Mouse (Mus musculus) cerebellum, postnatal 36 days (tissue): Measurements from ENCODE around the gene Tmem201.
A peak's percentile ranks its signal among the peaks of the same experiment; 100 is the strongest.
"Not testable (repeated sequence)": the region's sequence is repeated elsewhere in the genome, so short reads cannot be mapped to it uniquely, and the experiment has no call there.

Experiments
- DNase-seq, 2 experiments: peaks; one replicate each; pipeline ENCODE4 v3.0.0; 2021 to 2022; ENCODE audit warnings: mixed read lengths in 2 of 2

Gene Tmem201

DNA sequence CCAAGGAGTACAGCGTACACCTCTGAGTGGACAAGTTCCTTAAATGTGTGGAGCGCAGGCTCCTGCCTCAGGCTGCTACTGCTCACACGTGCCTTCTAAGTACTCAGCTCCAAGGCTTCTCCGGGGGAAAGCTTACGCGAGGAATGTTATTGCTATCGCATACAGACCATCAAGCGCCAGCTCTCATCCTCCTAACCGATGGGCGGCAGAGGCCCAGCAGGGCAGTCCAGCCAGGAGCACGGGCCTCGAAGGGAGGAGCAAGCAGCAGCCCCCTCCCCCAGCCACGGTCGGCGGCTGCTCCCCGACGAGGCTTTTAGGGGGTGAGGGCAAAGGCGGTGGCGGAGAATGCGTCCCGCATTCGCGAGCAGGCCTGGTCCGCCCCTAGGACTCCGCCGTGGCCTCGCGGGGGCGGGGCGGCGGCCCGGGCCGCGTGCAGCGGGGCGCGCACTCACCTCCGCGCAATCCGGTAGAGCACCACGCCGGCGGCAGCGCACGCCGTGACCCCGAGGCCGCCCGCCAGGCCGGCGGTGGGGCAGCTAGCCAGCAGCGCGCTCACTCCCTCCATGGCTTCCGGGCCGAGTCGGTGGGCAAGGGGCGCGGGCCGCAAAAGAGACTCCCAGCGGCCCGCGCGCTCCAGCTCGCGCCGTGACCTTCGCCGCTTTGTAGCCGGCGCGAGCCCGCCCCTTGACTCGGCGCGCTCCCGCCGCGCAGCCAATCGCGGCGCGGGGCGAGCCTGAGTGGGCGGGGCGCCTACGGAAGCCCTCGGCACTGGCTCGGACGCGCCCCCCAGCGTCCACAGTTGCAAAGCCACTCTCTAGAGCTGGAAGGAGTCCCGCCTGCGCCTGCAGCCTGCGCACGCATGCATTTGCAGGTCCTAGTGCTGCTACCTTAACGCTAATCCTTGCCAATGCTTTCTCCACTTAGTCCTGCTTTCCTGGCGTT lies at the start of gene Tmem201:
Gene Tmem201 (minus strand): TSS at position 662 of the 942 bp plus-strand sequence.
- peak; percentile 97 to 98 for DNase-seq

DNA sequence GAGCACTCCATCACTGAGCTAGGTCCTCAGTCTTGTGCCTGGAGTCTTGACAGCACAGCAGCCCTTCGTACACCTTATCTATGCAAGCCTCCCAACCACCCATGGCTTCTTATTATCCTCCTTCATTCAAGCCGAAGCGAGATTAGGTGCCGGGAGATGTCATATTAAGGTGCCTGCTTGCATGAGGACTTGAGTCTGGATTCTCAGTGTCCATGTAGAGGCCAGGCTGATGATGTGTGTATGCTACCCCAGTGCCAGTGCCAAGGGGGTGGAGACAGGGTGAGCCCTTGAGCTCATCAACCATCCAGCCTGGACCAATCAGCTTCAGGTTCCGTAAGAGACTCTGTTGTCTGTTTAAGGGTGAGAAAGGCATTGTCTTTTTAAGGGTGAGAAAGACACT lies 47.1 kb upstream of the Tmem201 start:
- DNase-seq: no peak

DNA sequence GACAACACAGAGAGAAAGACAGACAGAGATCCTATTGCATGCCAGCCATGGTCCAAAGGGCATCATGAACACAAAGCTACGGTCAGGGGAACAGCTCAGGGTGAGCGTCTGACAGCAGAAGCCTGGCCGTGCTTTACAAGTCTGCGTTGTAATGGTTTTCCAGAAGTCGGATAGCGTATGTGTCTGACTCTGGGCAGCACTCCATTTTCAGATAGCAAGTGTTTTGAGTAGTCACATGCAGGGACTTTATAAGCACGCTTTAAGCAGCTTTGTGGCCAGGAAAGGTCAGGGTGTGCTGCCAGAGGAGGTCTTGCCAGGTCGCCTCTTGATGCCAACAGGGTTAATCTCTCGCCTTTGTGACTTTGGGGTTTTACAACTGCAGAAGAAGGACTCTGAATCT lies 46.5 kb upstream of the Tmem201 start:
- DNase-seq: no peak

DNA sequence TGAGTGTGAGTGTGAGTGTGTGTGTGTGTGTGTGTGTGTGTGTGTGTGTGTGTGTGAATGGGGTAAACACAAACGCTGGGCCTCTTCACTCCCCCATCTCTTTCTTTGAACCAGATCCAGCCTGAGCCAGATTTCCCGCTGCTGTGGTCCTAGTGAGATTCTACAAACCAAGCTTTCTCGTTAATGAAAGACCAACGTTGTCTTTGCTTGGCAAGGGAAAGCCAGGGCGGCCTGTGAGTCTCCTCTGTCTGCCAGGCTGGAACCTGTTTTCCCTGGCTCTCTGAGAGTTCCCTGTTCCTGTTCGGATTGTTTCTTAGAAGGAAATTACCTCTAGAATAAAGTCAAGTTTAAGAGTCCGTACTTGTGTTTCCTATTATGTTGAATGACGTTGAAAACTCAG lies 45.1 kb upstream of the Tmem201 start:
- DNase-seq: no peak

- no peak for DNase-seq
Observed at GRCm38 (mm10) chr4:149780565-149781356, 42.9 kb upstream of the Tmem201 start.

- DNase-seq: no peak
Observed at GRCm38 (mm10) chr4:149779966-149780365, 42.1 kb upstream of the Tmem201 start.

DNA sequence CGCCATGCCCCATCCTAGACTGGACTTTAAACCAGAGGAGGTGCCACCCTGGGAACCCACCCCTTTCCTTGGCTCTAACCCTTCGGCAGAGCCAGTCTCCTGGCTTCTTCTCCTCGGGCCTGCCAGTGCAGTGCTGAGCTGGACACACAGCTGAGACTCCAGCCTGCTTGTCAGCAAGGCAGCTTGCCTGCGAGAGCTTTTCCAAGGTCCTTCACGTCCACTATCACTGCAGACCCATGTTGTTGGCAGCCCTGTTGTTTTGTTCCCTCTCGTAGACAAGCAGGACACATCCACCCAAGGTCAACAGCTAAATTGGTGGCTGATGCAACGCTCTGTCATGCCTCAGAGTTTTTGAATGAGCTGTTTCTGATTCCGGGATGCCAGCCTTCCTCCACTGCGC lies 39.3 kb upstream of the Tmem201 start:
- DNase-seq: no peak

DNA sequence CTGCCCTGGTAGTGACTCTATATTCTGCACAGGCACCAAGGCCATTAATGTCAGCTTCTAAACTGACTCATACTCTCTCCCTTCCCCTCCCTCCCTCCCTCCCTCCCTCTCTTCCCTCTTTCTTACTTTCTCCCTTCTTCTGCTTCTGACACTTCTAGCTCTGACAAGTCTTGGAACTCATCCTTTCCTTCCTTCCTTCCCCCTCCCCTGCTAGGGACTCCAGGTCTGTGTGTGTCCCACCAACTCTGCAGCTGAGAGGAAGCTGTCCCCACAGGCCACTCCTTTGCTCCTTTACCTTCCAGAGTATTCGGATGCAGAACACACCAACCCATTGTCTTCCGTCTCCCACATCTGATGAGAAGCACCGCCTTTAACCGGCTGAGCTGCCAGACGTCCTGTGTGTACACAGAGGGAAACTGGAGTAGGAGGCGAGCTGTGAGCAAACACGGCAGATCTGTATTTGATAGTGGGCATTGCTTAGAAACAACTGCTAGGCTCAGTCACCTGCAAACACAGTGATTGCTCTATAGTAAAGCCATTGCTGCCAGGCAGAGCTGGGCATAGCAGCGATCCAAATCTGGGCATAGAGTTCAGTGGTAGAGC lies 38.0 kb upstream of the Tmem201 start:
- no peak for DNase-seq

GRCm38 (mm10) chr4:149775330-149775729 lies 37.5 kb upstream of the Tmem201 start:
- peak; percentile 34 to 39 for DNase-seq

DNA sequence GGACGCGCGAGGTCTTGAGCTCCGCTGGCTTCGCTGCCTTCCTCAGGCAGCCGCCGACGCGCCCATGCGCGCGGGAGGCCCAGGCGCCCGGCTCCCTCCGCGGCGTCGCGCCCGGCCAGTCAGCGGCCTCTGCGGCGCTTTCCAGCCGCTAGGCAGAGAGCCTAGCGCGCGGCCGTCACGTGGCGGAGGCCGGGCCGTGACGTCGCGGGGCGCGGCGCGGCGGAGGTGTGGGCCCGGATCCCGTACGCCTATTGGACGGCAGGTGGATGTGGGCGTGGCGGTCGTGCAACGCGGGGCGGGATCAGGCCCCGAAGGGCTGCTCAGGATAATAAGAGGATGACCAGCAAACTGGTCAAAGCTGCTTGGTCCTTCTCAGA lies 36.2 kb upstream of the Tmem201 start, which contains the start of gene Slc25a33:
Gene Slc25a33 (minus strand): TSS at position 184 of the 377 bp plus-strand sequence.
- DNase-seq: peak; percentile 96 to 98

DNA sequence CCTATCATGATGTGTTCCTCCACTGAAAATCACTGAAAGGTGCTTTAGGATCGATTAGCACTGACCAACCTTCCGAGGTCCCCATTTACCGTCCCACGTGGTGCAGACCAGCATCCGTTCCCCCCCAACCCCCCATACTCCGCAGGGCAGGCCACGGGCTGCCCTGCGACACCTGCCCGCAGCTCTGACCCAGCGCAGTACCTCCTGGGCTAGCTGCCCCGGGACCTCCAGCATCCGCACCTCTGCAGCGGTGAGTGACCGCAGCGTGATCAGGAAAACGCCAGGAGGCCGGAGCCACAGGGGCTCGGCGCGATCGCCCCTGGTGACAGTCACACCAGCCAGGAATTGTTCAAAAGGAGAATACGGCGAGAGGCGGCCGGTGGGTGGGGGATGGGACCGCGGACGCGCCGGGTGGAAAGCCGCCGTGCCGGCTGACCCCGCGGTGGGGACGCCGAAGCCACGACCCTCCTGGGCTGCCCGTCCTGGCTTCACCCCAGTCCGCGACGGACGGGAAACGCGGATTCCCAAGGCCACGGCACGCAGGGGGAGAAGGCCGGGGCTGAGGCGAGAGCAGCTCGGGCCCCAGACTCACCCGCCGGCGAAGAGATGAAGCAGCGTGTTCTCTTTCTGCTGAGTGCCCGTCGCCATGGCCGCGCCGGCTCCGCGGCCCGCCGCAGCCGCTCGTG lies 35.7 kb upstream of the Tmem201 start:
- DNase-seq: peak in 1 of 2 experiments; percentile 61

DNA sequence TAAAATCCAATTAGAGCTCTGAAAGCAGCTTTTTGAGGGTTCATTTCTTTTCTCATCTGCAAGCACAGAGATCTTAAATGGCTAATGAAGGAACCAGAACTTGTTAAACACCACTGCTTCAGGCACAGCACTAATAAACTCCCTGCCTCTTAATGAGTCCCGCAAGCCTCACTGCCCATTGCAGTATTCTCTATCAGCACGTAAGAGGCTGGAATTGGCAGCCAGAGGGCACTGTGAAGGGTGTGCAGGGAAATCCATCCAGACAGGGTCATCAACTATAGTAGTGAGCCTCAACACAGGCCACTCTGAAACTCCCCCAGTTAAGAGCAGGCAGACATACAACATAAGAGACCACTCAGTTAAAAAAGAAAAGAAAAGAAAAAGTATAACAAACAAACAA lies 34.5 kb upstream of the Tmem201 start:
- peak; percentile 46 to 47 for DNase-seq

- no peak for DNase-seq
Observed at GRCm38 (mm10) chr4:149765201-149765600, 27.4 kb upstream of the Tmem201 start.

DNA sequence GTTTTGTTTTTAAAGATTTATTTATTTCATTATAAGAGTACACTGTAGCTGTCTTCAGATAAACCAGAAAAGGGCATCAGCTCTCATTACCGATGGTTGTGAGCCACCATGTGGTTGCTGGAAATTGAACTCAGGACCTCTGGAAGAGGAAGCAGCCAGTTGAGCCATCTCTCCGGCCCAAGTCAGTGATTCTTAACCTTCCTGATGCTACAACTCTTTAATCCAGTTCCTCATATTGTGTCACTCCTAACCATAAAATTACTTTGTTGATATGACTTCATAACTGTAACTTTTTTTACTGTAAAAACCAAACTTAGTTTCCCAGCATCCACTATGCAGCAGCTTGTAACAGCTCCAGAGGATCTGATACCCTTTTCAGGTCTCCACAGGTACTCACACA lies 25.5 kb upstream of the Tmem201 start:
- no peak for DNase-seq

DNA sequence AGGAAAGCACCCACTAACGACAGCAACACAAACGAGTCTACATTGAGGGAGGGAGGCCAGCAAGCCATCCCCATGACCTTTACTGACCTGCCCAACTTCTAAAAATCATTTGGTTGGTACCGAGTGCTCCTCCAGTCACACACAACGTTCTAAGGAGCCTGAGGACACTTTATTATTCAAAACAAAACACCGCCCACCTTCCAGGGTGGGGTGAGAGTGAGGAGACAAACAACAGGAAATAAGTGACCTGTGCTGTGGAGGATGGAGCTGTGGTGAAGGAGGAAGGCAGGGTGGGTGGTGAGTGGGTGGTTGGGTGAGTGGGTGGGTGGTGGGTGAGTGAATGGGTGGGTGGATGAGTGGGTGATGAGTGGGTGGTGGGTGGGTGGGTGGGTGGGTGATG lies 21.7 kb upstream of the Tmem201 start:
- DNase-seq: no peak

DNA sequence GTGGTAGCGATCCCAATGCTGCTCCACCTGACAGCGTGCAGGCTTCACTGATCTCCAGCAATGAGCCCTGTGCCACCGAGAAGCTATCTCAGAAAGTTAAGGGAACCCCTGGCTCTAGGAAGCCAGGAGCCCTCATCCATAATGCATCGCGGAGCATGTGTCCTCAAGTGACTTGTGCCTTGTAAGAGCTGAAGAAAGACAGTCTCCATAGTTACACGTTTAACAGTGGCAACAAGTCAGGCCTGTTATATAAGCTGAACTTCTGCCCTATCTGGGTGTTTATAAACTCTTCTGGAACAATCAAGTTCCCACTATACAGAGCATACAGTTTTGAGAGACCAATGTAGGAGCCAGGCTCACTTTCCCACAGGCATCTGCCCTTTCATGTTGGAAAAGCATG lies 20.6 kb upstream of the Tmem201 start:
- DNase-seq: no peak

DNA sequence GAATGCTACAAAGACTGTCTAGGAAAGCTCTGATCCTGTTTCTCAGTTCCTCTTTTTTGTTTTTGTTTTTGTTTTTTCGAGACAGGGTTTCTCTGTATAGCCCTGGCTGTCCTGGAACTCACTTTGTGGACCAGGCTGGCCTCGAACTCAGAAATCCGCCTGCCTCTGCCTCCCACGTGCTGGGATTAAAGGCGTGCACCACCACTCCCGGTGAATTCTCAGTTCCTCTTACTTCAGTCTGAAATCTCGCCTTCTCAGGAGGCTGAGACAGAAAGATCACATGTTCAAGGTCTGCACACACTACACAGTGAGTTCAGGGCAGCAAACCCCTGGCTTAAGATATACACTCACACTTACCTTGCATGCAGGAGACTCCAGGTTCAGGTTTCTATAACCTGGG lies 18.7 kb upstream of the Tmem201 start:
- not testable (repeated sequence) for DNase-seq

DNA sequence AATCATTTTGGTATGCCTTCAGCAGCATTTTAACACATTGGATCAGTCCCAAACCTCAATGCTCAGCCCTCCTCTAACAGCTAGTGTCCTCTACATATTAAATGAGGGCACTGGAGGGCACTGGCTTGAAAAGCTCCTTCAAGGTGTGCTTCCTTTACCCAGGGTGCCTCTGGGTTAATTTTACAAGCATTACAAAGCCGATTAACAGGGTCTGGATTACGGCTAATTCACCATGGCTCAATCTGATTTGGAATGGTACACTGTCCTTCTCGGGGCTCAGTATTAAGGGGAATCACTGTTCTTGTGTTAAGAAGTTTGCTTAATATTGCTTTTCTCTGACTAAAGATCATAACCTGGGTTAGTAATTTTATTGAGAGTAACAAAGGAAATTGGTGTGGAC lies 15.0 kb upstream of the Tmem201 start:
- DNase-seq: no peak

DNA sequence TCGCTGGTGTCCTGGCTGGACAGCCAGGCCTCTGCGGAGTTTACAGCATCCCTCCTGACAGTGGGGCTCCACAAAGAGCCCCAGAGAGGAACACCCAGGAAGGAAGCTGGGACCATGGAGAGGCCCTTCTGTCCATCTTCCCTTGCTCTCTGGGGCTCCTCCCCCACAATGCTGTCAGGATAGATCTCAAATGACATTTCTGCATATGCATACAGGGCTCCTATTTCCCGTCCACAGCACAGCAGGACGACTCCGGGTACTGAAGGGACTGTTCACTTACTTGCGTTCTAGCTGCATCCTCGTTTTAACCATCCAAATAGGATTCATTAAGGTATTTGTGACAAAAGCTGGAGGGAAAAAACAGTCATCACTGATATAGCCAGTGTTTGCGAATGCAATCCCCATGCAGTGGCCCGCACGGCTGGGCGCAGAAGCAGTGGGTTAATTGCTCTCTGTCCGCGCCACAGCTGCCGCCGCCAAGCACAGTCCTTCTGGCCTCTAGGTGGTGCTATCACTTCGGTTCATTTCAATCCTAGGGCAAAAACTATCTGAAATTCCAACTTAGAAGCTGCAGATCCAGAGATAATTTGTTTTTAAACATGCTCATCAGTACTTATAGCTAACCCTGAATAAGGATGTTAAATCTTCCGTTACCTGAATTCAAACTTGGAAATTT lies 14.4 kb upstream of the Tmem201 start:
- DNase-seq: peak; percentile 50 to 63

DNA sequence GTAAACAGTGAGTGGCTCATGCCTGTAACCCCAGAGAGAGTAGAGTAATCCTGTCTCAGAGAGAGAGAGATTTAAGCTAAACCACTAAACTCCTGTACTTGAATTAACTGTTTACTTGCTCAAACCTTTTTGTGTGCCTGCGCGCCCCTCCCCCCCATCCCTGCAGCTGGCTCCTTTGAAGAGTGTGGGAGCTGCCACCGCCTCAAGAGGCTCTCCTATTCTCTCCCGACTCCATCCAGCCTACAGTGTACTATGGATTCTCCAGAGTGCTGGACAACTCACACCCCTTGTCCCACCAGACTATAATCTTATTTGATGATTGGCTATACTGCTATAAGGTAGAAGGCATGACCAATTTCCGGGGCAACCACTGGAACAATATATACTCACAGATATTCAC lies 12.8 kb upstream of the Tmem201 start:
- DNase-seq: no peak

DNA sequence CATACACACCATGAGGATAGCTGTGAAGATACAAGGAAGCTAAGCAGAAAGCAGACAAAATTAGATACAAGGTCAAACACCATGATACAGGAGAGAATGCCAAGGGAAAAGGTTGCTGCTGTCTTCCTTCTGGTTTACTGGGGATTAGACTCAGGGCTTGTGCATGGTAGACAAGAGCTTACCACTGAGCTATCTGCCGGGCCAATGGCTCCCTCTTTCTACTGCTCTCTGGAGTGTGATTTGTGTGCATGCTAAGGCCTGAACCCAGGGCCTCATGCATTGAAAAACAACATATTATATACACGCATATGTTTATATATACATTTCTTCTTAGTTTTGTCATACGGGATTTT lies 11.8 kb upstream of the Tmem201 start:
- DNase-seq: not testable (repeated sequence)

DNA sequence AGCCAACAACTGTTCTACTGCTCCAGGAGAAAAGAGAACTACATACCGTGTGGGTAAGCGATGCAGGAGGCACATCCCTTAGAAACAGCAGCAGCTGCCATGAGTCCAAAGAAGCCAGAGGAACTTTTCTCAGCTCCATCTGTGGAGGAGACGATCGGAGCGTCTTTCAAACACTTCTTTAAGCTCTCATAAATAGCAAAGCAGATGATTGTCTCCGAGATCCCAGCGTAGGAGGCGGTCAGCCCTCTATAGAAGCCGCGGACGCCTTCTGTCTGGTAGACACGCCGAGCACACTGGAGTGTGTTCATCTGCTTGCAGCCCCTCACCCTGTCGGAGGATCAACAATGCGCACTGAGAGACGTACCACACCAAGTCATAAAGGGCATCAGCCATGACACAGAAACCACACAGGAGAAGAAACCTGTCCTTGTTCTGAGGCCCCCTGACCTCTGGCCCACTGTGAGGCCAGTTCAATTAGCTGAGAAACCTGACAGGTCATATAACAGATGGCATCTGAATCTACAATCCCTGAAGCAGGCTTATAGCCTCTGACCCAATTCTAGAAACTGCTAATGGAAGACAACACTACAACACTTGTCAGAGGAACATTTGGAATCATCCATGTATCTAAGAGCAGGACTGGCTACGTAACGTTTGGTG lies 11.3 kb upstream of the Tmem201 start:
- DNase-seq: no peak
